In the genomic region with DNA sequence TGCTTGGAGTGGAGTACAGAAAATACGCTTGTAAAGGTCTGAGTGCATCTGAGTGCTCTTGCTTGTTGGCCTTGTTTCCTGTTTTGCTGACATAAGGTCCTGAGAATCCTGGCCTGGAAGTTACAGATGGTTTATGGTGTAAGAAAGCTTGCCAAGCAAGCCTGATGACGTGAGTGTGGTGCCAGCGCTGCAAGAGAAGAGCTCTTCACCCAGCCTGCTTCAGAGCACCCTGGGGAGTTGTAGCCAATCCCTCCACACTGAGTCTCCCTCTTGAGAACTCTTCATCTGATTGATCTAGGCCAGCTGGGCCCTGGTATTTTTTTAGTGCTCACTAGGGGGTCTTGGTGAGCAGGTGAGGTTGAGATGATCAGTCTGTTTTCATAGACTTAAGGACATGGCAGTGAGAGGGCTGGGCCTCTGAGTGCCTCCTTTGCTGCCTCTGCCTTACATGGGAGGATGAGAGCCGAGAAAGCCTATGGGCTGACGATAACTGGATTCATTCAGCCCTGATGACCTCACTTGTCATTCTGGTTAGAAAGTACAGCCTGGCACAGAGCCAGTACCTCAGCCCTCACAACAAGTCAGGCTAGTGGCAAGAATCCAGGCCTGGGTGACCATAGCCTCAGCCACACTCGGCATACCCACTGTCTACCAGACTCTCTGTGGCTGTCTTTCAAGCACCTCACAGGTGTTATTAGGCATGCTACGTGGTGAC, we compare ENCODE assay signal across 9 mouse cellular contexts. TPM values are rescaled to one million over a fixed set of nuclear protein-coding genes. Genes with fewer than 3 reads are reported as not detected.
A peak's percentile ranks its signal among the peaks of the same experiment; 100 is the strongest.
DNase-seq lines count a peak whose midpoint lies in the region; ATAC-seq lines count a peak whose summit lies in the region.
"Had no signal": no experiment of that assay in that cellular context is flagged by ENCODE, and none has a peak within 500 bp of the region (broad histone marks: within the 10 kb centered on the region; RNA-seq: fewer than 3 reads in every experiment).

No protein-coding gene starts in this region.

- H3K4me3 ChIP-seq in kidney, embryonic 14.5 days (ENCODE audit: low read length), result no peak overlapping the region
- no peak overlapping the region for H3K4me3 ChIP-seq in lung, embryonic 15.5 days
- H3K4me3 ChIP-seq in forebrain, embryonic 15.5 days, result no peak overlapping the region
- H3K4me3 ChIP-seq: embryonic facial prominence, embryonic 12.5 days had no signal

- WGBS in kidney, embryonic 14.5 days, result 72% methylated on average over 7 of the region's 7 CpGs
- WGBS in lung, embryonic 15.5 days, result 37% methylated on average over 7 of the region's 7 CpGs
- WGBS in forebrain, embryonic 15.5 days, result 59% methylated on average over 7 of the region's 7 CpGs

- H3K4me1 ChIP-seq in kidney, embryonic 14.5 days (ENCODE audit: control insufficient read depth, insufficient read depth, low read length), result no peaks in the 10 kb centered on the region
- H3K4me1 ChIP-seq in lung, embryonic 15.5 days, result peaks cover 7% of the 10 kb centered on the region; the same call in 1 of the 2 replicates
- no peaks in the 10 kb centered on the region for H3K4me1 ChIP-seq in forebrain, embryonic 15.5 days
- H3K4me1 ChIP-seq: embryonic facial prominence, embryonic 12.5 days had no signal

- no peak overlapping the region for H3K27ac ChIP-seq in kidney, embryonic 14.5 days (ENCODE audit: low read depth, low read length)
- no peak overlapping the region for H3K27ac ChIP-seq in lung, embryonic 15.5 days
- H3K27ac ChIP-seq in forebrain, embryonic 15.5 days (replicated peaks), result no peak overlapping the region
- H3K27ac ChIP-seq: embryonic facial prominence, embryonic 12.5 days had no signal

- H3K9me3 ChIP-seq in kidney, embryonic 14.5 days (ENCODE audit: control insufficient read depth, low read length), result no peaks in the 10 kb centered on the region
- H3K9me3 ChIP-seq in lung, embryonic 15.5 days, result no peaks in the 10 kb centered on the region
- H3K9me3 ChIP-seq in forebrain, embryonic 15.5 days, result no peaks in the 10 kb centered on the region
- H3K9me3 ChIP-seq: embryonic facial prominence, embryonic 12.5 days had no signal

- no peaks in the 10 kb centered on the region for H3K36me3 ChIP-seq in kidney, embryonic 14.5 days (ENCODE audit: control insufficient read depth, insufficient read depth, low read length)
- no peaks in the 10 kb centered on the region for H3K36me3 ChIP-seq in lung, embryonic 15.5 days
- no peaks in the 10 kb centered on the region for H3K36me3 ChIP-seq in forebrain, embryonic 15.5 days
- H3K36me3 ChIP-seq: embryonic facial prominence, embryonic 12.5 days had no signal

- no peaks in the 10 kb centered on the region for H3K27me3 ChIP-seq in kidney, embryonic 14.5 days (ENCODE audit: control insufficient read depth, insufficient read depth, low read length)
- no peaks in the 10 kb centered on the region for H3K27me3 ChIP-seq in lung, embryonic 15.5 days
- H3K27me3 ChIP-seq in forebrain, embryonic 15.5 days, result no peaks in the 10 kb centered on the region
- H3K27me3 ChIP-seq: embryonic facial prominence, embryonic 12.5 days had no signal

- H3K9ac ChIP-seq in kidney, embryonic 14.5 days (ENCODE audit: low read depth, low read length), result no peak overlapping the region
- no peak overlapping the region for H3K9ac ChIP-seq in lung, embryonic 15.5 days
- H3K9ac ChIP-seq in forebrain, embryonic 15.5 days (replicated peaks), result no peak overlapping the region
- H3K9ac ChIP-seq: embryonic facial prominence, embryonic 12.5 days had no signal

- no peak for ATAC-seq in kidney, embryonic 14.5 days (ENCODE audit: low FRiP score, low TSS enrichment)
- peak; percentile 27; the same call in 1 of the 2 replicates for ATAC-seq in lung, embryonic 15.5 days (ENCODE audit: borderline replicate concordance, extremely low read depth, low FRiP score, low TSS enrichment)
- no peak for ATAC-seq in forebrain, embryonic 15.5 days (replicated peaks)
- ATAC-seq in frontal cortex, adult (ENCODE audit: low TSS enrichment), result no peak

- peak; percentile 53 for DNase-seq in kidney, postnatal 10 days
- peak; percentile 79 to 91 for DNase-seq in adrenal gland, adult (ENCODE audit: inconsistent age in 2 of 2, low spot score in 1 of 2)
- peak; percentile 87 for DNase-seq in cerebellum, adult 9-10 months
- DNase-seq in spleen, adult 12 weeks (ENCODE audit: low spot score), result no peak

- no peak overlapping the region for H3K4me2 ChIP-seq in kidney, embryonic 14.5 days (replicated peaks; ENCODE audit: low read depth, low read length)
- H3K4me2 ChIP-seq in lung, embryonic 15.5 days, result no peak overlapping the region
- no peak overlapping the region for H3K4me2 ChIP-seq in forebrain, embryonic 15.5 days (replicated peaks)
- H3K4me2 ChIP-seq: embryonic facial prominence, embryonic 12.5 days had no signal

RNA-seq across cellular contexts. Expression of a gene that starts 35.9 kb away (rescaled TPM):
- polyA plus RNA-seq in kidney, embryonic 14.5 days (2014; fragmentation: Nextera tagmentation; extraction: Ambion mirVana), result 18.0 and 20.0 TPM in 2 replicates
- 10.8 and 11.9 TPM in 2 replicates for polyA plus RNA-seq in lung, embryonic 15.5 days (2015; fragmentation: Nextera tagmentation; extraction: Ambion mirVana)
- polyA plus RNA-seq in forebrain, embryonic 15.5 days (2015; fragmentation: Nextera tagmentation; extraction: Ambion mirVana), result 24.6 and 25.5 TPM in 2 replicates

RNA-seq across cellular contexts. Expression of a gene that starts 36.0 kb away (rescaled TPM):
- 37.6 and 50.0 TPM in 2 replicates for polyA plus RNA-seq in kidney, embryonic 14.5 days (2014; fragmentation: Nextera tagmentation; extraction: Ambion mirVana)
- 34.0 and 34.2 TPM in 2 replicates for polyA plus RNA-seq in lung, embryonic 15.5 days (2015; fragmentation: Nextera tagmentation; extraction: Ambion mirVana)
- polyA plus RNA-seq in forebrain, embryonic 15.5 days (2015; fragmentation: Nextera tagmentation; extraction: Ambion mirVana), result 40.0 and 42.6 TPM in 2 replicates

RNA-seq across cellular contexts. Expression of a gene that starts 42.5 kb away (rescaled TPM):
- polyA plus RNA-seq in kidney, embryonic 14.5 days (2014; fragmentation: Nextera tagmentation; extraction: Ambion mirVana), result 72.4 and 101 TPM in 2 replicates
- polyA plus RNA-seq in lung, embryonic 15.5 days (2015; fragmentation: Nextera tagmentation; extraction: Ambion mirVana), result 59.6 and 61.7 TPM in 2 replicates
- 102 and 108 TPM in 2 replicates for polyA plus RNA-seq in forebrain, embryonic 15.5 days (2015; fragmentation: Nextera tagmentation; extraction: Ambion mirVana)
